Mouse (Mus musculus) neural tube, embryonic 11.5 days (tissue): Measurements from ENCODE around the gene Hipk1. TPM values are rescaled to one million over a fixed set of nuclear protein-coding genes. Genes with fewer than 3 reads are reported as not detected.

Experiments
- ATAC-seq: fragments of 200-750 bp; cut with Nextera tagmentation; 2 replicates; pipeline ENCODE4 v1.8.0; 2017; ENCODE audit warnings: moderate number of reproducible peaks, mild to moderate bottlenecking, moderate TSS enrichment, moderate library complexity; ENCODE audit not compliant: insufficient read depth, low FRiP score, low TSS enrichment
- DNase-seq: peaks from one replicate; pipeline ENCODE4 v3.0.0-alpha.2; 2015; ENCODE audit warnings: low spot score
- H3K27ac ChIP-seq: fragments of 300-500 bp; sonication (generic); 2 replicates; pipeline ENCODE4 v1.5.1; 2014; ENCODE audit warnings: low read depth, mild to moderate bottlenecking, low read length
- H3K27me3 ChIP-seq: fragments of 300-500 bp; sonication (generic); 2 replicates; pipeline ENCODE4 v1.6.1; 2014; ENCODE audit warnings: mild to moderate bottlenecking, low read length, mixed read lengths; ENCODE audit not compliant: control insufficient read depth, insufficient read depth
- H3K36me3 ChIP-seq: fragments of 300-500 bp; sonication (generic); 2 replicates; pipeline ENCODE4 v1.6.1; 2014; ENCODE audit warnings: mild to moderate bottlenecking, low read length, moderate library complexity, mixed read lengths; ENCODE audit not compliant: control insufficient read depth, insufficient read depth
- H3K4me1 ChIP-seq: fragments of 300-500 bp; sonication (generic); 2 replicates; pipeline ENCODE4 v1.6.1; 2014; ENCODE audit warnings: low read length, mixed read lengths; ENCODE audit not compliant: control insufficient read depth, insufficient read depth
- H3K4me2 ChIP-seq: fragments of 300-500 bp; sonication (generic); 2 replicates; pipeline ENCODE4 v1.6.1; 2014; ENCODE audit warnings: low read depth, mild to moderate bottlenecking, moderate library complexity
- H3K4me3 ChIP-seq: fragments of 300-500 bp; sonication (generic); 2 replicates; pipeline ENCODE4 v1.5.1; 2014; ENCODE audit warnings: low read depth, low read length
- H3K9ac ChIP-seq: fragments of 300-500 bp; sonication (generic); 2 replicates; pipeline ENCODE4 v1.6.1; 2014; ENCODE audit warnings: mild to moderate bottlenecking, low read length
- H3K9me3 ChIP-seq: fragments of 300-500 bp; sonication (generic); 2 replicates; pipeline ENCODE4 v1.6.1; 2016; ENCODE audit warnings: low read length; ENCODE audit not compliant: control insufficient read depth
- WGBS: fragments of 180-500 bp; shearing (Covaris S2); extraction: QIAGEN DNeasy Blood & Tissue Kit; methylation state at CpG from one replicate; pipeline ENCODE4 v1.1.7; 2014; 5-methylcytosine and 5-hydroxymethylcytosine counted together
- polyA plus RNA-seq: library from polyadenylated mRNA; unstranded; fragments of >200 nt; fragmentation: Nextera tagmentation; extraction: Ambion mirVana; gene quantifications from 2 replicates; pipeline ENCODE4 v1.2.1, GENCODE M21; 2014

Hipk1 gene
- polyA plus RNA-seq, 1 experiment from 2014 or later: 16.0 TPM

GRCm38 (mm10) chr3:103724137-103724536, 67.2 kb downstream of the Hipk1 start:
- no peaks in the 10 kb centered on the region for H3K36me3 ChIP-seq
- ATAC-seq: no peak
- no peak overlapping the region for H3K27ac ChIP-seq
- H3K4me1 ChIP-seq: 0 out of 2 replicates have a peak, but pooled peaks cover 2% of the 10 kb centered on the region
- no peak for DNase-seq
- WGBS: 63% methylated on average over 3 of the region's 3 CpGs
- H3K9ac ChIP-seq: no peak overlapping the region
- H3K4me3 ChIP-seq: no peak overlapping the region
- no peaks in the 10 kb centered on the region for H3K27me3 ChIP-seq
- no peak overlapping the region for H3K4me2 ChIP-seq
- H3K9me3 ChIP-seq: no peaks in the 10 kb centered on the region

DNA sequence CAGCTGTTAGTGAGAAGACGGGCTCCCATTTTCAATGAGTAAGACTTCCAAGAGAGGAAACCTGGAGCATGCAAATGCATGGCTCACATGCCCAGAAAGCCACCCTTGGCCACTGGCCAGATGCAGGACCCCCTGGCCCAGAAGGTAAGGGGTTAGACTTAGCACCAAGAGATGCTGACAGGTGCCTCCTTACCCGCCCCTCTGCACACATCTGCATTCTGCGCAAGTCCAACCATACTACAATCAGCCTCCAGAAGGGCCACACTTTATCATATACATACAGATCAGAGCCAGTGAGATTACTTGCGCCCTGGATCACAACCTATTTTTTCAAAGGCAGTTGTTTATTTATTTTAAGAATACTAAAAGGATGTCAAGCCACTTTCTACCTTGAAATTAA, 72.6 kb downstream of the Hipk1 start:
- WGBS: 93% methylated on average over 4 of the region's 4 CpGs
- H3K9me3 ChIP-seq: no peaks in the 10 kb centered on the region
- no peak for DNase-seq
- H3K4me3 ChIP-seq: no peak overlapping the region
- H3K27ac ChIP-seq: no peak overlapping the region
- no peak overlapping the region for H3K4me2 ChIP-seq
- peaks cover 20% of the 10 kb centered on the region for H3K4me1 ChIP-seq
- no peak for ATAC-seq
- H3K36me3 ChIP-seq: no peaks in the 10 kb centered on the region
- no peak overlapping the region for H3K9ac ChIP-seq
- no peaks in the 10 kb centered on the region for H3K27me3 ChIP-seq

DNA sequence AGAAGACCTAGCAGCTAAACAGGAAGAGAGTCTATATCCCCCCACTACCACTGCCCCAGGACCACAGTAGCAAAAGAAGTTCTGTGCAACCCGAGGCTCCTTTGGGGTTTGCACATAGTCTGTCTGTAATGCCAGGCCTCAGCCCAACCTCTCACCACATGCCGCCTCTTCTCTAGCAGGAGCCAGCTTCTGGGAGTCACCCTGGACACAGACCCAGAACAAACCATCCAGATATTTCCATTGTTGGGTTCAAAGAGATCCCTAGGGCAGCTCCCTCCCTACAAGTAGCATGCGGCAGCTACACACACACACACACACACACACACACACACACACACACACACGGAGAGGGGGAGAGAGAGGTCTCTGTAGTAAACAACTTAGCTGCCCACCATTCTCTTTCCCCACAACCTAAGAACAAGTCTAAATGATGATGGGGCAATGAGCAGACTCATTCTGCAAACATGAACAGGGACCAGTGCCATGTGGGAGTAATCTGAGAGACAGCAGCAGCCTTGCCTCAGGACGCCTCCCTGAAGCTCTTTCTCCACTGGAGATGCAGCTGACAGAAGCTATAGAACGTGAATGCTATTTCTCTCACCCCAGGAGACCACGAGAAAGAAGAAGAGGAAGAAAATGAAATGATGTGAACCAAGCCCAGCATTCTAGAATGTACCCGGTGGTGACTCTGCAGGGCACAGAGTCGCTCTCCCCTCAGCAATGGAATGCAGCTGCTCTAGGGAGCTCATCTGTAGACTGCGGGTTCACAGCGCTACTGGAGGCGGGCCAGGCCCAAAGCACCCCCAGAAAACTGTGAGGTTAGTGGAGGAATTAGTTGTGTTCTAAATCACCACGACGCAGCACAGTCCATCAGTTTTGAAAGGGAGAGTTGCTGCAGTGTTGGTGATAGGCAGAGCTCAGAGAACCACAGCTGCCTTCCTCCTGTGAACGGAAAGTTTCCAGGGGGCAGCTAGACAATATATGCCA, 74.3 kb downstream of the Hipk1 start:
- 53% methylated on average over 15 of the region's 15 CpGs for WGBS
- no peak overlapping the region for H3K27ac ChIP-seq
- DNase-seq (no peak), ATAC-seq (no peak)
- peaks cover 20% of the 10 kb centered on the region for H3K4me1 ChIP-seq
- no peaks in the 10 kb centered on the region for H3K27me3 ChIP-seq
- no peak overlapping the region for H3K9ac ChIP-seq
- H3K9me3 ChIP-seq: no peaks in the 10 kb centered on the region
- no peaks in the 10 kb centered on the region for H3K36me3 ChIP-seq
- no peak overlapping the region for H3K4me2 ChIP-seq
- H3K4me3 ChIP-seq: no peak overlapping the region

- no peaks in the 10 kb centered on the region for H3K36me3 ChIP-seq
- WGBS: 32% methylated on average over 11 of the region's 11 CpGs
- no peak overlapping the region for H3K9ac ChIP-seq
- H3K27me3 ChIP-seq: no peaks in the 10 kb centered on the region
- DNase-seq: peak; percentile 66
- ATAC-seq: peak; percentile 71; the same call in 1 of the 2 replicates
- peaks cover 20% of the 10 kb centered on the region for H3K4me1 ChIP-seq
- 0 out of 2 replicates have a peak overlapping the region, but pooled peaks have one; percentile 10 for H3K27ac ChIP-seq
- H3K4me3 ChIP-seq: no peak overlapping the region
- no peak overlapping the region for H3K4me2 ChIP-seq
- no peaks in the 10 kb centered on the region for H3K9me3 ChIP-seq
These were observed 75.3 kb downstream of the Hipk1 start for GRCm38 (mm10) chr3:103715762-103716693.

GRCm38 (mm10) chr3:103714942-103715341, 76.4 kb downstream of the Hipk1 start:
- ATAC-seq (no peak), DNase-seq (no peak)
- Histone ChIP-seq H3K36me3 (no peaks in the 10 kb centered on the region), H3K27me3 (no peaks in the 10 kb centered on the region), H3K27ac (no peak overlapping the region), H3K9me3 (no peaks in the 10 kb centered on the region), H3K4me2 (no peak overlapping the region), H3K9ac (no peak overlapping the region), H3K4me3 (no peak overlapping the region), H3K4me1 (peaks cover 20% of the 10 kb centered on the region)
- WGBS: 85% methylated on average over 8 of the region's 8 CpGs

DNA sequence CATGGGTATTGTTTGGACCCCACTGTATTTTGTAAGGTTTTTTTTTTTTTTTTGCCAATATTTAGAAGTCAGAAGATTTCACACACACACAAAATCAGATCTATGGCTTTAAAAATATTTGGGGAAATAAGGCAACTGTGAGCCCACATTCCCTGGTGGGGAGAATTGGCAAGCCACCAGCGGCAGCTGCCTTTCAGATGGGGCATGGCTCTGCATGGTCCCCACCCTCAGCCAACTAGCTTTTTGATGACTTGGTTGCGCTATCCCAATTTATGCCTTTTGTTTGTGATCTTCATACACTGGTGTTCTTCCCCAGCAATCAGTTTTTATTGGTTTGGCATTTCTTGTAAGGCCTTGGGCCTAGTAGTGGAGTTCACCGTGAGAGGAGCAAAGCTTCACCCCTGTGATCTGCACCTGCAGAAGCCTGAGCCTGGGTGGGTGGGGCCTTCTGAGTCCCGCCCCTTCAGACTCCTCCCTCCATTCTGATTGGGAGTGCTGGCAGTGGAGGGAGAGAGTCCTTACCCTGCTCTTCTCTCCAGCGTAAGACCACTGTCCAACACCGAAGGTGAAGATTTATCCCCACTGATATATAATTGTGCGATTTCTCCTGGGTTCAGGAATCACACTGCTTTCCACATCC, 77.0 kb downstream of the Hipk1 start:
- no peak overlapping the region for H3K27ac ChIP-seq
- no peaks in the 10 kb centered on the region for H3K9me3 ChIP-seq
- H3K4me1 ChIP-seq: peaks cover 20% of the 10 kb centered on the region
- DNase-seq (no peak), ATAC-seq (no peak)
- no peak overlapping the region for H3K4me3 ChIP-seq
- no peak overlapping the region for H3K9ac ChIP-seq
- no peaks in the 10 kb centered on the region for H3K27me3 ChIP-seq
- WGBS: 76% methylated on average over 7 of the region's 7 CpGs
- H3K36me3 ChIP-seq: no peaks in the 10 kb centered on the region
- H3K4me2 ChIP-seq: no peak overlapping the region

- ATAC-seq (no peak), DNase-seq (no peak)
- Histone ChIP-seq H3K4me2 (no peak overlapping the region), H3K4me1 (peaks cover 11% of the 10 kb centered on the region), H3K27me3 (no peaks in the 10 kb centered on the region), H3K4me3 (no peak overlapping the region), H3K9ac (no peak overlapping the region), H3K9me3 (no peaks in the 10 kb centered on the region), H3K27ac (no peak overlapping the region), H3K36me3 (no peaks in the 10 kb centered on the region)
- WGBS: 97% methylated on average over 4 of the region's 4 CpGs
These were observed 79.2 kb downstream of the Hipk1 start for GRCm38 (mm10) chr3:103712196-103712595.

- no peak for ATAC-seq
- Histone ChIP-seq H3K9ac (no peak overlapping the region), H3K27ac (no peak overlapping the region), H3K27me3 (no peaks in the 10 kb centered on the region), H3K9me3 (no peaks in the 10 kb centered on the region), H3K4me1 (no peaks in the 10 kb centered on the region), H3K36me3 (no peaks in the 10 kb centered on the region), H3K4me2 (no peak overlapping the region), H3K4me3 (no peak overlapping the region)
- WGBS: 97% methylated on average over 5 of the region's 5 CpGs
- DNase-seq: no peak
These were observed 81.8 kb downstream of the Hipk1 start for GRCm38 (mm10) chr3:103709470-103710040.
